Mouse (Mus musculus) fat pad, adult 2 months (tissue): ENCODE measurements around the gene Rims3.

ENCODE experiments used
- DNase-seq: peaks from one replicate; pipeline ENCODE4 v3.0.0-alpha.2; 2011; ENCODE audit warnings: low read depth, low spot score; ENCODE audit errors: extremely low read depth

The Rims3 gene

DNA sequence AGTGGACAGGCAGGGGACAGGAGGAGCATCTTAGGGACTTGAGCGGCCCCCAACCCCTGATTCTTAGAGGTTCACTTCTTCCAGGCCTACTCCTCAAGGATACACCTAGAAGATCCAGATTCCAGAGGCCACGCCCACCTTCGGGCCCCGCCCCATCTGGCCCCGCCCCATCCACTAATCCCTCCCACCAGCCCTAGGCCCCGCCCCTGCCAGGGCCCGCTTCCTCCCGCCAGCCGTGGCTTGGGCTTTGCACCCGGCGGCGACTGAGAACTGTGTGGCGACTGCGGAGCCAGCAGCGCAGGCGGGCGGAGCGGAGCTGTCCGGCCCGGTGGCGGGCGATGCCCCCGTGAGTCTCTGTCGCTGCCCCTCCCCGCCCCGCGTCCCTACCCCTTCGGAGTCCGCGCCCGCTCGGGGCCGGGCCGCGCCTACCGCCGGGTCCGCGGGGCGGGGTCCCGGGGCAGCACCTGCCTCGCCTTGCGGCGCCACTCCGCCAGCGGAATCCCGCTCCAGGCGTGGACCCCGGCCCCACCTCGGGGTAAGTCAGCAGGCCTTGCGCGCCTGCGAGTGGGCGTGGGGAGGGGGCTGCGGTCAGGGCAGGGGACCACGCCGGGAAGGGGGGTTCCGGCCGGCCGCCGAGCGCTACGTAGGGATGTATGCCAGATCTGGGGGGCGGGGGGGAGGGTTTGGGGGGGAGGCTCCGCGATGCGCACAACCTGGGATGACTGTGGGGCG is at the start of gene Rims3:
TSS of gene Rims3 (plus strand) at position 229 of the 732 bp plus-strand sequence.
- no peak for DNase-seq

DNA sequence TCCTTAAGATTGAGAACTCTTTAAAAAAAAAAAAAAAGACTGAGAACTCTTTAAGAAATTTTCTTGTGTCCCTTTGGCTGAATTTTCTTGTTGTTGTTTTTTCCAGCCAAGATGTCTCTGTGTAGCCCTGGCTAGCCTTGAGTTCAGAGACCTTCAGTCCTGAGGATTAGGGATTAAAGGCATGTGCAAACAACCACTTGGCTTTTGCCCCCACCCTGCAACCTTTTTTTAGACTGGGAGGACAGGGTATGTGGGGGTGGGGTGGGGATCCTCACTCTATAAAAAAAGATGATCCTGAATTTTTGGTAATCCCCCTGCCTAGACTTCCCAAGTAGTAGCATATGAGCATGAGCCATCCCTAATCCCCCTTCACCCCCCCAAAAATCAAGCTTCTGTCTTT is 48.8 kb upstream of the Rims3 start:
- no peak for DNase-seq

DNA sequence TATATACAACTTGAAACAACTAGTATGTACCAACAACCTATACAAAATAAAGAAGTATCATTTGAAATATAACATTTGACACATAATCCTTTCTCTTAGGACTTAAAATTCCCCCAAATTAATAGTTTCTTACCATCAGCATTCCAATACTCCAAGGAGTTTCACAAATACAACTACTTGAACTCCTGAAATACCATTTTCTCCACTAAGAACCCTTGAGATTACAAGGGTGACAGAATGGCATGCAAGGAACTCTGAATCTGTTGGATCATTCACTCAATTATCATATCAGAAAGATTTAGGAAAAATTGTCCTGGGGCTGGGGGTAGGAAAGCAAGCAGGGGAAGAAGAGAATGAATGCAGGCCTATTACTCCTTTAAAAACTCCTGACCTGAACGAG is 40.9 kb upstream of the Rims3 start:
- DNase-seq: no peak

DNA sequence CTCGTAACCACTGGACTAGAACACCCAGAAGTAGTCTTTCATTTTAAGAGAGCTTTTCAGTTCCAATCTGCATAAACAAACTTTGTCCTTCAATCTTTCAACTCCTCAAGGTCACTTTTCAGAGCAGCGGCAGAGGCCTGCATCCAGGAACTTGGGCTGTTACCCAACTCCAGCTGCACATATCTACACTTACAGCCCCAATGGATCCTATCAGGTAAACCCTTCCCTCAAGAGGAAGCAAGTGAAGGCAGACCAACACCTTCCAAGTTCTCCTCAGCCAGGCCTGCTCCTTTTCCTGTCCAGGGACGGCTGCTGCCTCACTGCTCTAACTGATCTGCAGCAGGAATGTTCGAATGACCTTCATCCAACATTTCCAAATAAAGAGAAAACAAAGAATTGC is 40.4 kb upstream of the Rims3 start:
- DNase-seq: no peak

DNA sequence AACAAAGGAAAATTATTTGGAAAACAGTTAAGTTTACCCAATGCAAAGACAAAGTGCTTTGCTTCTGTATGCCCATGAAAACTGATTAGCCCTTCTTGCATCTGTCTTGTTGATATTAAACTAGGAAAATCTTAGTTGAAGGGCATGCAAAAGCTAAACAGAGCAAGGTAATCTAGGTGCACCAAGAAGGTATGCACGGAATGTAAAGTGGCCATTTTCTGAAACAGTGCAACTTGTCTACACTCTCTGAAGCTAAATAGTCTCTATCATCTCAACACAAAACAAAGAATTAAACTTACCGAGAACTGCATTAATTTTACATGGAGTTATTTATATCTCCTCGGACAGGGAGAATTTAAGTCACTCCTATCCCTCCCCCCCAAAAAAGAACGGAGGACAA is 39.5 kb upstream of the Rims3 start:
- DNase-seq: no peak

DNA sequence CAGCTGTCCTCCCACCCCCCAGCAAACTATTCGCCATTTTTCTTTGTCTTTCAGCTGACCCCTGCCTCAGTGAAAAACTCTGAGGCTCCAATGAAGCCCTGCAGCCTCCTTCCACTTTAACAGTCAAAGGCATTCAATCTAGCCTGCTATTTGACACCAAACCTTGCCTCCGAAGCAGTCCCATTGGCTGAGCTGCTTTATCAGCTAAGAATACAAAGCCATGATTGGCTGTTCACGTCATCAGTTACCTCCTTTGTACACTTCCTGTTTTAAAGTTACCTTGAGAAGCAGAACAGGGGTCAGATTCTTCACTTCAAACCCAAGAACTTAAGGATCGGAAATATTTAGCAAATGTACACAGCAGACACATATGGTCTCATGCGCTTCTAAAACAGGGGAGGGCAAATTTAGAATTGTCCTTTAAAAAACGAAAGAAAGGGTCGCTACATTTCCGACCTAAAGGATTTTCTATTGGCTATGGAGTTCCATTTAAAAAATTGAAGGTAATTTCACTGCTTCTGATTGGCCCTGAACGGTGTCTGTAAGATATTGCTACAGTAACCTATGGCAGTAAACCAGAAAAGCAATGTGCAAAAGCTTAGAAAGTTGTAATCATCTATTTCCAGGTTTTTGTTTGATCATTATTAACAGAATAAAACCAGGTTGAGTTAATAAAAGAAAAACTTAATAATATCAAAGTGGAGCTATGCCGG is 38.8 kb upstream of the Rims3 start:
- peak; percentile 68 for DNase-seq

DNA sequence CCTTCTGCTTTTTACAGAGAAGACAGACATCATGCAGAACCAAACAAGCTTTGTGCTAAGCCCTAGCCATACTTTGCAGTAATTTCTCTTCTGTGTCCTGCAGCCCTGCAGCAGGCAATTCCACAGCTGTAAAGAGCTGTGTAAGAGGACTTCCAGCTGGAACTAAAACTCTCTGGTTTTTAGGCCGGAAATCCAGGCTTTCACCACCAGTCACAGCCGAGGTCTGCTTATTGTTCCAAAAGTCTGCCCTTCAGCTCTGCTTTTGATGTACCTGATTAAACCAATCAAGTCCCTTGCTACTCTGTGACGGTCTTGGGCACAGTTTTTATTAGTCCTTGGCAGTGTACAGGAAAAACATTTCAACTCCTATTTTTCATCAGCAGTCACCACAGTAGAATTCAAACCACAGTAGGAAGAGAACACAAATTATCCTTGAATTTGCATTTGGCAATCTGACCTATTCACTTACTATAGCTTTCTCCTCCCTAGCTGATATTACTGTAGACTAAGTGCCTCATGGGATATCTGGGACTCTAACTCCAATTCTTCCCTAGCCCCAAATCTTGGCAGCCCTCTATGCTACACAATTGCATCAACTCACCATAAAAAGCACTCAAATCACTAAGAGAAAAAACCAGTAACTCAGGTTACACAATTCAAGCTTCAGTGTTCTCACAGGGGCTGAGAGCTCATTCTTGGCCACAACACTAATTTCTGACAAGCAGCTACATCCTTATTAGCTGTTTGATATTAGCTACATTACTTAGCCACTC is 37.4 kb upstream of the Rims3 start:
- DNase-seq: no peak

DNA sequence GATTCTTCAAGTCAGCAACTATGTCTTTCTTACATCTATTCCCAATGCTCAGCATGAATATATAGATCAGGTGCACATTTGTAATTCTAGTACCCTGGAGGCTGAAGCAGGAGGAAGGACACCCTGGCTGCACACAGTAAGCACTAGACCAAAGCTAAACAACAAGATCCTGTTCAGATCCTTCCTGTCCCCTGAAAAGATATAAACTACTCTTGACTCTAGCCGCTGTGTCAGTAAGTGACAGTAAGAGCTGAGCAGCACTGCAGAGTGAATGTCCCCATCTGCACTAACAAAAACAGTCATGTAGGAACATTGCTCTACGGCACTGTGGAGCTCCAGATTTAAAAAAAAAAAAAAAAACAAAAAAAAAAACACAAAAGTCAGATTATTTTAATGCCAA is 36.7 kb upstream of the Rims3 start:
- no peak for DNase-seq

DNA sequence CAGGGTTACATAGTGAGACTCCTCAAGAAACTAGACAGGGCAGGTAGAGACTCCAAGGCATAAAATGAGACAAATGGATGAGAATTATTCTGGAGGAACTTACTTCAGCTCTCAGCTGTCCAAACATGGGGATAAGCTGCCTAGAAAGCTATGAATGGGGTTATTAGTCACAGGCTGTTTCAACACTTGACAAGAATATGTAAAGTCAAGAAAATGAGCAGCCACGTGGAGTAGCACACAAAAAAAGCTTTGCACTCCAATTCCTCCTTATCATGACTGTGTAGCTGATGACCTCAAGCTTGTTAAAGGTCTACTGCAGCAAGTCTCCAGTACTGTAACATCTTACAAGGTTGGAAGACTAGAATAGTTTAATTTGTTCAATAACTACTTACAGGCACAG is 35.3 kb upstream of the Rims3 start:
- DNase-seq: no peak

DNA sequence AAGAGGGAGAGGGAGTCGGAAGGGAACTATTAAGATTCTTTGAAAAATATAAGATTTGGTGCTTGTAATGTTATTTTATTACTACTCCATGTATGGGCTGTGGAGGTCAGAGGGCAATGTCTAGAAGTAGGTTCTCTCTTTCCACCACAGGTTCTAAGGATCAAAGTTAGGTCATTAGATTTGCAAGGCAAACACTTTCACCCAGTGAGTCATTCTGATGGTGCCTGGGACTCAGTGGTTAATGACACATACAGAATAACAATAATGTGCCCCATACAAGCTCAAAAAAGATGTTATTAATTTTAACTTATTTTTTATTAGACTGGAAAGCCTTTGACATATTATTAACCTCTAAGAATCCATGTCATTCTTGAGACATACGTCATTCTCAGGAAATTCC is 34.7 kb upstream of the Rims3 start:
- no peak for DNase-seq

DNA sequence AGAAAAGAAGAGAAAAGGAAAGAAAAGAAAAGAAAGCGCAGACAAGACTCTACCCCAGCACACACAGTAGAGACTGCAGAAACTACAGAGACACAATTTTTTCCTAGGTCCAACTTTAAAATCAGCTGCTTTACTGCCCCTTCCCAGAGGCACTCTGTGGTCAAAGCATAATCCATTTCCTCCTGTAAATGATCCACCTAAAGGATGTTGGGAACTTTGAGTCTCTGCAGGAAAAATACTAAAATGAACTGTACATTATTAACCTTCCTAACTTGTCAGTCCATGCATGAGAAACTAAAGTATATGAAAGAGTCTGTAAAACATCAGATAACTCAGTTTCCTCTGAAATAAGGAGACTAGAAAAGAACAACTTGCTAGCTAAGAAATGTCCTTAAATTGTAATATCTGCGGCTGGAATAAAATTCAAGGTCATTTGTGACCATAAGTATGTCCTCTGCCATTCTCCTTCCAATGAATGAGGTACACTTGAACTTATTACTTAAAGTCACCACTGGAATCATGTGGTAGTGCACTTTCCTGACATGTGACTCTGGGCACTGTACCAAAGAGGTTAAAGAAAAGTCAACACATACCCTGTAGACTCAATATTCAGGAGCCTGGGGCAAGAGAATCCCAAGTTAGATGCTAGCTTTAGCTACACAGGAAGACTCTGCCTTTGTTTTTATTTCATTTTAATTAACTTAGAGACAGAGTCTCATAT is 32.3 kb upstream of the Rims3 start:
- no peak for DNase-seq

DNA sequence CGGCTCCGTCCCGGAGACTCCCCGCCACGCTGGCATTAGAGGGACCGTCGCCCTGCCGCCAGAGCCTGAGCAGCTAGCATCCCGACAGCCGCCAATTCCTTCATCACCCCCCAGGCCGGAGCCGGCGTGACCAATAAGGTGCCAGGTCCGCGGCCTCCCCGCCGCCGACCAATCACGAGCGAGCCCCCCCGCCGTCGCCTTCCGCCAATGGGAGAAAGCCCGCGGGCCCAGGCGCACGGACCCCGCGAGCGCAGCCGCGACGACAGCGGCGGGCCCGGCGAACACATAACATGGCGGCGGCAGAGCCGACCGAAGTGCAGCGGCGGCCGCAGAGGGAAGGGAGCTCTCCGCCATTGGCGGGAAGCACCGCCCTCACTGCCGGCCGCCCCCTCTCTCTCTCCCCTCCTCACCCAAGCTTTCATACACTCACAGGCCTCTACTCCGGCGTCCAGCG is 29.5 kb upstream of the Rims3 start:
- DNase-seq: no peak

DNA sequence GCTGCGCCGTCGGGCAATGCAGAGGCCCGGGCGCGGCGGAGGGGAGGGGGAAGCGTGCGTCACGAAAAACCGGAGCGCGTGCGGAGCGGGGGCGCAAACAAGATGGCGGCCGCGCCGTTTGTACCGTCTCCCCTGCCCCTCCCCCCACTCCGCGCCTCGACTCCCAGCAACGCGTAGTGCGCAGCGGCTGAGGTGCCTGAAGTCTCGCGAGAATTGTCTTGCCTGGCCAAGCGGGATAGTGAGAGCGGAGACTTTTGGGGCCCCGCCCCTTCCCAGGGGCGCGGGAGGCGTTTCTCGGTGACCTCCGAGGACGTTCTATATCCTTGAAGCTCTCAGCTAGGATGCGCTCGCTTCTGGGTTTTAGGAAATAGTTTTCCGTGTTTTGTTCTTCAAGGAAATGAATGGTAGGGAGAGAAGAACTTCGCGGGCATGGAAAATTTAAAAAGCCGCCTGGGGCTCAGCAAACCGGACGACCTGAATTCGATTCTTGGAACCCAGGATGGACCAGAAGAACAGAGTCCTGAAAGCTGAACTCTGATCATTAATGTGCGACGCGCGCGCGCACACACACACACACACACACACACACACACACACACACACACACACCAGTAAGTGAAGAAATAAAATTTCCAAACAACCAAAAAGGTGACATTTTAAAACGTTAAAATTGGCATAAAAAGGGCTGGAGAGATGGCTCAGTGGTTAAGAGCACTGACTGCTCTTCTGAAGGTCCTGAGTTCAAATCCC is 28.9 kb upstream of the Rims3 start:
- peak; percentile 73 for DNase-seq

DNA sequence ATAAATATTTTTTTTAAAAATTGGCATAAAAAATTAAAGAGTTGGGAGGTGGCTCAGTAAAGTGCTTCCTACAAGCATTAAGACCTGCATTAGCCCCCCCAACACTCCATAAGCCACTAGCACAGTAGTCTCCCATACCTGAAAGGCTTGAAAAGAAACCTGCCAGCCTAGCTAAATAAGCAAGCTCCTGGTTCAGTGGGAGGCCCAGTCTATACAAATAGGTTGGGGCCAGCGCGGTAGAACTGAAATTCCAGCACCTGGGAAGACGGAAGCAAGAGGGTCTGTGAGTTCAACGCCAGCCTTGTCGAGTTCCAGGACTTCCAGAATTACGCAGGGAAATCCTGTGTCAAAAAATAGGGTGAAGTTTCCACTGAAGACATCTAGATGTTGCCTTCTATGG is 28.2 kb upstream of the Rims3 start:
- DNase-seq: no peak

DNA sequence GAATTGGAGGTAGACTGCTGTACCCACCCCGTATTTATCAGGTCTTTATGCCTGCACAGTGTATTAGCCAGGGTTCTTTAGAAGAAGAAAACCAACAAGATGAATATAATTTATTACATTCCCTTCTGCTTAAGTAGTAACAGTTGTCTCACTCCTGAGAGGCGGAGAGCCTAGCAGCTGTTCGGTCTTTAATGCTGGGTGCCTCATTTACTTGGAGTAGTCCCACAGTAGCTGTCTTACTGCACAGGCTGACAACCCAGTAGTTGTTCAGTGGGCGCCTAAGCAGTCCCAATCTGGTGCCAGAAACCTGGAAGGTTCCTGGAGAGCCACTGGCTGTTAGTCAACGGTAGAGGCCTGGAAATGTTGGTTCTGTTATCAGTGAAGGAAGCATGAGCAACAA is 23.8 kb upstream of the Rims3 start:
- no peak for DNase-seq

DNA sequence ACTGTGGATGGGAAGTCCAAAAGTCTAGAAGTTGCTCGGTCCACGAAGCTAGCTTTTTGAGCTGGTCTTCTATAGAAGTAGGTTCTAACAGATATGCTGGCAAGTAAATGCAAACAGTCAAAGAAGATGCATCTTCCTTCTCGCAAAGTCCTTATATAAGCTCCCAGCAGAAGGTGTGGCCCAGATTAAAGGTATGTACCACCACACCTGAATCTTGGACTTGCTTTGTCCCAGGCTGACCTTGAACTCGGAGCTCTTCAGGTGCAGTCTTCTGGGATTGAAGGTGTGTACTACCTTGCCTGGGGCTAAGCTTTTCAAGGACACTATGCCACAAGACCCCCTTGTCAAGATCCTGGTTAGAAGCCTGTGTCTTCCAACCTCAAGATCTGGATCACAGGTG is 23.1 kb upstream of the Rims3 start, which contains the start of gene Nfyc:
TSS of gene Nfyc (minus strand) at position 101 of the 400 bp plus-strand sequence.
- DNase-seq: no peak

DNA sequence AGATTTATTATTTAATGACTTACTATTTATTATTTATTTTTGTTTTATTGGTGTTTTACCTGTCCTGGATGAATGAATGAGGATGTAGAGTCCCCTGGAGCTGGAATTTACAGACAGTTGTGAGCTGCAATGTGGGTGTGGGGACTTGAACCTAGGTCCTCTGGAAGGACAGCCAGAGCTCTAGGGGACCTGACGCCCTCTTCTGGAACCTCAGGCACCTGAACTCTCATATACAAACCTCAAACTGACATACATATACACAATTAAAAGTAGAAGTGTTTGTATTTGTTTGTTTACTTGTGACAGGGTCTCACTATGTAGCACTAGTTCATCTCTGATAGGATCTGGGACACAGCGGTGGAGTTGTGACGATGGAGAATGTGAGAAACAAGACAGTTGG is 13.3 kb upstream of the Rims3 start:
- no peak for DNase-seq

DNA sequence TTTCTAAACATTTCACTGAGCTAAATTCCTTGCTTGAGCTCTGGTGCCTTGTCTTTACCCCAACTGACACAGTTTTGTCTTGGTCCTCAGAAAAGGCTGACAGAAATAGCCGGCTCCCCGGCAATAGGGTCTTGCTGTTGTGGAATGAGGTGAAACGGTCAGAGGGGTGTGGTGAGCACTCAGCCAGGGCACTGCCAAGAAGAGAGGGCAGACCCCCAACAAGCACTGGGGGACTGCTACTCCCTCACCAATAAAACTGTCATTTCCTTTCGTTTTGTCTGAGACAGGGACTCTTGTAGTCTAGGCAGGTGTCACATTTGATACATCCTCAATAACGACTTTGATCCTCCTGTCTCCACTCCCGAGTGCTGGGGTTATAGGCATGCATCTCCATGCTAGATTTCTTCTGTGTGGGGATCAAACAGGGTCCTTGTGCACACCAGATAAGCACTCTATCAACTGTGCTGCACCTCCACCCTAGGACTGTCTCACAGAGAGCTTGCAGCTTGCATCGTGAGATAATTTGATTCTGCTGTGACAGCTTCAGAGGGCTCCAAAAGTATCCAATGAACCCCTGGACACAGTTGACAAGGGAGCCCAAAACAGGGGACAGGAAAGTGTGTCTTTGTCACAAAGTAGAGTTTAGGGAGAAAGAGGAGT is 10.1 kb upstream of the Rims3 start:
- no peak for DNase-seq

DNA sequence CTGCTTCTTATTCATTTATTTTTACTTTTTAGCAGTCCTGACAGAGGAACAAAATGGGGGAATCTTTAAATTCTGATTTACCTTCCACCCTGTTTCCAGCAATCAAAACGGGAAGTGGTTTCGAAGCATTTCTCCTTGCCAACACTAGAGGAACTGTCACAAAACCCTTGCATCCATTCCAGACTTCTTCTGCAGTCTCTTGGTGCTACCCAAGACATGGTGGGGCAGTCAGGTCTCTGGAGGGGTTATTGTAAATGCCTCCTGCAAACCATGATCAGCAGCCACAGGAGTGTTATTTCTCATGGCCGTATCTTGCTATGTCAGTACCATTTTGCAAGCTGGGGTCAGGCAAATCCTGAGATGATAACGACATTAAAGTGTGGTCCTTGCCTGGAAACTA is 9.5 kb upstream of the Rims3 start:
- DNase-seq: no peak

DNA sequence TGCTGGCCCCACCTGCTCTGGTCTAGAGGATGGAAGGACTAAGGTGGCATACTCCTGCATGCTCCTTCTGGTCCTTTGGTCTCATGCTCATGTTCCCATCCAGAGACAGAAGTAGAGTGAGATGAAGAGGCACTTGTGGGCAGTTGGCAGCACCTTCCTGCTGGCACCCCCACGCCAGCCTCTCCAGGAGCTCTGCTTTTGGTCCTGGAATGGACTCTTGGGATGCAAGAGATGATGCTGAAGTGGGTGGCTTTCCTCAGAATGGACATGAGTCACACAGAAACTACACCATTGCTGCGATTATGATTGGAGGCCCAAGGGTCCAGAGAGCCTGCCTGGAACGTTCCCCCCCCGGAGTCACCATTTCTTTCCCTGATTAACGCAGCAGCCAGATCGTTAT is 5.7 kb upstream of the Rims3 start:
- no peak for DNase-seq
